Mouse (Mus musculus) liver, embryonic 14.5 days (tissue): Measurements from ENCODE around the gene Elp5. TPM values are rescaled to one million over a fixed set of nuclear protein-coding genes. Genes with fewer than 3 reads are reported as not detected.

Source experiments
- ATAC-seq: fragments of 200-750 bp; cut with Nextera tagmentation; 2 replicates; pipeline ENCODE4 v1.8.0; 2017; ENCODE audit warnings: moderate number of reproducible peaks, mild to moderate bottlenecking, moderate library complexity; ENCODE audit not compliant: insufficient read depth
- DNase-seq, 3 experiments: peaks; one replicate each; pipeline ENCODE4 v3.0.0-alpha.2; 2012 to 2013; ENCODE audit warnings: low read depth in 3 of 3, low spot score in 3 of 3
- H3K27ac ChIP-seq: fragments of 300-500 bp; sonication (generic); 2 replicates; pipeline ENCODE4 v1.5.1; 2014; ENCODE audit warnings: moderate library complexity, mild to moderate bottlenecking, control low read depth, inconsistent platforms
- H3K27me3 ChIP-seq: fragments of 300-500 bp; sonication (generic); 2 replicates; pipeline ENCODE4 v1.6.1; 2014; ENCODE audit warnings: mild to moderate bottlenecking, low read length, moderate library complexity; ENCODE audit not compliant: control insufficient read depth, insufficient read depth
- H3K36me3 ChIP-seq: fragments of 300-500 bp; sonication (generic); replicated peaks from 2 replicates; pipeline ENCODE4 v1.6.1; 2014; ENCODE audit warnings: low read depth; ENCODE audit not compliant: control insufficient read depth, insufficient read depth
- H3K4me1 ChIP-seq, 2 experiments: fragments of 200-500 bp in 1 of 2; fragments of 300-500 bp in 1 of 2; sonication (generic) in 1 of 2; replicated peaks; 2 replicates each; pipeline ENCODE4 v1.6.1; 2012 to 2014; ENCODE audit warnings: antibody characterized with exemption in 1 of 2, inconsistent platforms in 1 of 2, low read length in 1 of 2; ENCODE audit not compliant: control insufficient read depth in 2 of 2, insufficient read depth in 2 of 2
- H3K4me2 ChIP-seq: fragments of 300-500 bp; sonication (generic); 2 replicates; pipeline ENCODE4 v1.6.1; 2014; ENCODE audit warnings: low read depth, mild to moderate bottlenecking, control low read depth, moderate library complexity
- H3K4me3 ChIP-seq, 2 experiments: fragments of 200-500 bp in 1 of 2; fragments of 300-500 bp in 1 of 2; sonication (generic) in 1 of 2; 2 replicates each; pipeline ENCODE4 v1.5.1; 2012 to 2014; ENCODE audit warnings: low read depth in 2 of 2, low read length in 2 of 2, mild to moderate bottlenecking in 2 of 2, control low read depth in 1 of 2, inconsistent platforms in 1 of 2, moderate library complexity in 1 of 2; ENCODE audit not compliant: insufficient read depth in 1 of 2
- H3K9ac ChIP-seq: fragments of 300-500 bp; sonication (generic); replicated peaks from 2 replicates; pipeline ENCODE4 v1.6.1; 2014; ENCODE audit warnings: mild to moderate bottlenecking, control low read depth, moderate library complexity
- H3K9me3 ChIP-seq: fragments of 300-500 bp; sonication (generic); 2 replicates; pipeline ENCODE4 v1.6.1; 2016; ENCODE audit warnings: low read length, mixed read lengths; ENCODE audit not compliant: control insufficient read depth
- CTCF ChIP-seq: IDR thresholded peaks from 2 replicates; pipeline ENCODE4 v1.5.1; 2016; ENCODE audit warnings: antibody characterized with exemption, low read depth, control low read depth
- EP300 ChIP-seq: IDR thresholded peaks from 2 replicates; pipeline ENCODE4 v1.6.1; 2016; ENCODE audit warnings: antibody characterized with exemption, low read depth
- WGBS: fragments of 180-500 bp; shearing (Covaris S2); extraction: QIAGEN DNeasy Blood & Tissue Kit; methylation state at CpG from one replicate; pipeline ENCODE4 v1.1.7; 2014; ENCODE audit not compliant: insufficient replicate concordance; 5-methylcytosine and 5-hydroxymethylcytosine counted together
- polyA plus RNA-seq, 2 experiments: library from polyadenylated mRNA; depleted of rRNA in 1 of 2; stranded (reverse) in 1 of 2; unstranded in 1 of 2; fragments of >200 nt; fragmentation: Nextera tagmentation in 1 of 2; extraction: Ambion mirVana in 1 of 2; gene quantifications; 2 replicates each; pipeline versions ENCODE4 v1.2.1 to v1.2.3; 2012 to 2014

Gene Elp5
- polyA plus RNA-seq, 2 experiments = 44.0 to 70.2 TPM

DNA sequence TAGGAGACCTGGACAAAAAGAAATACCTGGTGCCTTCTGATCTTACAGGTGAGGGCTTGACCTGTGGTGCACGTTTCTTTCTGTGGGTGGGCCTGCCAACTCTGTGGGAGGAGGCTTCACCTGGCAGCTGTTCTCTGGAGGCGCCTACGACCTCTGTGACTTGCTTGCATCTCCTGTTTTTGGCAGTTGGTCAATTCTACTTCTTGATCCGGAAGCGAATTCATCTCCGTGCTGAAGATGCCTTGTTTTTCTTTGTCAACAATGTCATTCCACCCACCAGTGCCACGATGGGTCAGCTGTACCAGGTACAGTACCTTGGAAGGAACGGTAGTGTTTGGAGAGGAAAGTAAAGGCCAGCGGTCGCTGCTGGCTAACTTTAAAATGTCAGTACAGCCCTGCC, 10.1 kb upstream of the Elp5 start:
- Histone ChIP-seq H3K4me2 (peak overlapping the region; percentile 85), H3K27ac (no peak overlapping the region), H3K4me3 (peak overlapping the region; percentile 44 to 66; a peak in 3 of 4 replicates), H3K27me3 (no peaks in the 10 kb centered on the region), H3K9ac (peak overlapping the region; percentile 78), H3K36me3 (peaks cover 41% of the 10 kb centered on the region), H3K4me1 (peaks cover 15 to 18% of the 10 kb centered on the region in 2 experiments), H3K9me3 (no peaks in the 10 kb centered on the region)
- no peak for TF ChIP-seq EP300
- no peak for TF ChIP-seq CTCF
- no peak for ATAC-seq
- 82% methylated on average over 10 of the region's 10 CpGs for WGBS
- no peak for DNase-seq

DNA sequence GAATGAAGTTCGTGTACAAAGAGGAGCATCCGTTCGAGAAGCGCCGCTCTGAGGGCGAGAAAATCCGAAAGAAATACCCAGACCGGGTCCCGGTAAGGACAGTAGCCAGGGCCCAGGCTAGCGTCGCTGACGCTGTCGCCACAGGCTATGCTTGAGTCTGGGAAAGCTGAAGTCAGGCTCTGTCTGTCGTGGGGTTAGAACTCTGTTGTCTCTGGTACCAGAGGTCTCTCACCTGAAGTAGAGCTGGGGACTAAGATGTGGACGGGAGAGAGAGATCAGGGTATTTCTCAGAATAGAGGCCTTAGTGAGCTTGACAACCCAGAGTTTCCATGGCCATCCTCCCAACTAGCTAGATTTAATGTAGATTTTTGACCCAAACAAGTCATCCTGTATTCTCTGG, 9.4 kb upstream of the Elp5 start:
- Histone ChIP-seq H3K27me3 (no peaks in the 10 kb centered on the region), H3K4me3 (peak overlapping the region; percentile 66 to 98), H3K4me2 (peak overlapping the region; percentile 85), H3K9me3 (no peaks in the 10 kb centered on the region), H3K36me3 (peaks cover 43% of the 10 kb centered on the region), H3K4me1 (peaks cover 14 to 16% of the 10 kb centered on the region in 2 experiments), H3K27ac (peak overlapping the region; percentile 92), H3K9ac (peak overlapping the region; percentile 78)
- under 1% methylated on average over 15 of the region's 15 CpGs for WGBS
- TF ChIP-seq EP300 (no peak), CTCF (no peak)
- ATAC-seq (peak; percentile 30), DNase-seq (peak in 1 of 3 experiments; percentile 30)

DNA sequence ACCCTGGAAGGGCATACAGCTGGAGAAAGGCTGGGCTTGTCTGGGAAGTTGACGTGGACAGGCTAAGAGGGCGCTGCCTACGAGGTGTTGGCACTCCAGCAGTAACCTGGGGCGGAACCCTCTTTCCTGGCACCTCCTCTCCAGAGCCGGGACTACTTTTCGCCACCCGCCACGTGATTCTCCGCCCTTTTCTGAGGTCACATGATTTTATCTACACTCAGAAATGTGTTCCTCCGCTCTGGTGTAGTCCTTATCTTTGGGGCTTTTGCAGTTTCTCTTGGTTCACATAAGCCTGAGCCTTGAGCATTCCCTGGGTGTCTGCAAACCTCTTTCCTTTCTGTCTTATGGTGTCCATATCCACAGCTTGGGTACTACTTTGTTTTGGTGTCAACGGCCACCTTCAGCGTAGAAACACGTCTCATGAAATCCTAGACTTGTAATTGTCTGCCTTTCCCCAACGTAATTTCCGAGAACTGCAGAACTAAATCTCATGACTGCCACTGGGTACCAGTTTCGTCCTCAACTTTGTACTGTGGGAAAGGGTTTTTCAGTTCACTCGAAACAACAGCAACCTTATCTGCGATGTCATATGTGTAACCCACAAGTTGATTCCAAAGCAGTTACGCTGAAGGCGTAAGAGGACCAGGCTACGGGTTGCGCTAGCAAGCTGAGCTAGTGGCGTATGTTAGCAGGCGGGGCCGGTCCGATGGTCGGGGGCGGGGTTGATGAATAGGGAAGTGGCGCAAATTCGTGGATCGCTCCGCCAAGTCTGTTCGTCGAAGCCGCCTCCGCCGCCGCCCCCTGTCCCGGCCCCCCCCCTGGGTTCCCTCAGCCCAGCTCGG, 8.8 kb upstream of the Elp5 start, which contains the start of gene Gabarap:
TSS of gene Gabarap (plus strand) at position 294 of the 842 bp plus-strand sequence.
- under 1% methylated on average over 40 of the region's 40 CpGs for WGBS
- Histone ChIP-seq H3K4me3 (peak within 1 kb of the TSS; percentile 66 to 98), H3K27me3 (no peaks in the 10 kb centered on the region), H3K4me2 (peak within 1 kb of the TSS; percentile 85), H3K9ac (peak within 1 kb of the TSS; percentile 78), H3K36me3 (peaks cover 48% of the 10 kb centered on the region), H3K9me3 (no peaks in the 10 kb centered on the region), H3K4me1 (peaks cover 14 to 16% of the 10 kb centered on the region in 2 experiments), H3K27ac (peak within 1 kb of the TSS; percentile 92)
- ATAC-seq = peak; percentile 75
- peak; percentile 95 to 96 (median 96) for DNase-seq
- TF ChIP-seq EP300 = peak; percentile 72
- TF ChIP-seq CTCF = peak; percentile 40

DNA sequence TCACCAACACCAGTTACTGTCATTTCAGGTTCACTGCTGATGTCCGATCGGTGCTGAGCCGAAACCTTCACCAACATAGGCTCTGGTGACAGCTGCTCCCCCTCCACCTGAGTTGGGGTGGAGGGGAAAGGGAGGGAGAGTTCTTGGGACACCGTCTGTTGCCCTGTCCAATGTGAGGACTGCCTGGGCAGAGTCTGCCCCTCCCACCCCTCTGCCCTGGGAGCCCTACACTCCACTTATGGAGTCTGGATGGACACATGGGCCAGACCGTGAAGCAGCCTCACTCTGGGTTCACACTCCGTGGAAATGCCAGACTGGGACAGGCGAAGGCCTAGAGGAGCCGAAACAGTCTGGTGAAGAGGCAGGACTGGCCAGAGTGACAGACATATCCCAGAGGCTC, 7.6 kb upstream of the Elp5 start:
- no peak overlapping the region; the same call in 1 of the 2 replicates for H3K4me2 ChIP-seq
- TF ChIP-seq EP300 (no peak), CTCF (no peak)
- no peak overlapping the region for H3K4me3 ChIP-seq
- no peak overlapping the region for H3K9ac ChIP-seq
- H3K9me3 ChIP-seq = no peaks in the 10 kb centered on the region
- no peaks in the 10 kb centered on the region for H3K27me3 ChIP-seq
- peak overlapping the region; percentile 16 for H3K27ac ChIP-seq
- peaks cover 14 to 16% of the 10 kb centered on the region in 2 experiments for H3K4me1 ChIP-seq
- ATAC-seq = no peak
- peaks cover 57% of the 10 kb centered on the region for H3K36me3 ChIP-seq
- no peak for DNase-seq
- WGBS = 84% methylated on average over 8 of the region's 8 CpGs

DNA sequence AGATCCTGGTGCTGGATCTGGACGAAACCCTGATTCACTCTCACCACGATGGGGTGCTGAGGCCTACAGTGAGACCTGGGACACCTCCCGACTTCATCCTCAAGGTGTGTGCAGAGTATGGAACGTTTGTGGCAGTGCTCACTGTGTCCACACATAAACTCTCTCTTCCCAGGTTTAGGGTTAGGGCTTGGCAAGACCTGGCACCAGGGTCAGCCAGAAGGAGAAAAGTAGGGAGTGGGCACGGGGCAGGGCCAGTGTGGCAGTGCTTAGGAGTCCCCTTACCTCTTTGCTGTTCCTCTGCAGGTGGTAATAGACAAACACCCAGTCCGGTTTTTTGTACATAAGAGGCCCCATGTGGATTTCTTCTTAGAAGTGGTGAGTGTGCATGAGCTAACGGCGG, 2.1 kb upstream of the Elp5 start:
- Histone ChIP-seq H3K4me3 (no peak overlapping the region), H3K27ac (no peak overlapping the region), H3K27me3 (no peaks in the 10 kb centered on the region)

More for the DNA sequence above, 2.1 kb upstream of the Elp5 start:
- peaks cover 50% of the 10 kb centered on the region for H3K36me3 ChIP-seq
- no peak overlapping the region for H3K9ac ChIP-seq
- no peak for ATAC-seq
- peaks cover 14 to 15% of the 10 kb centered on the region in 2 experiments for H3K4me1 ChIP-seq
- no peak for DNase-seq
- WGBS = 83% methylated on average over 8 of the region's 8 CpGs
- H3K9me3 ChIP-seq = no peaks in the 10 kb centered on the region
- H3K4me2 ChIP-seq = no peak overlapping the region
- no peak for TF ChIP-seq CTCF
- TF ChIP-seq EP300 = no peak
